Mouse (Mus musculus) heart, embryonic 14.5 days (tissue): ENCODE results near the gene Zan. TPM values are rescaled to one million over a fixed set of nuclear protein-coding genes. Genes with fewer than 3 reads are reported as not detected.

Experiments used
- ATAC-seq: fragments of 200-750 bp; cut with Nextera tagmentation; 2 replicates; pipeline ENCODE4 v1.8.0; 2017; ENCODE audit warnings: low read depth, moderate TSS enrichment; ENCODE audit not compliant: insufficient number of reproducible peaks, insufficient read depth, low FRiP score
- H3K27ac ChIP-seq, 2 experiments: fragments of 200-500 bp in 1 of 2; fragments of 300-500 bp in 1 of 2; sonication (generic) in 1 of 2; replicated peaks in 1 of 2; 2 replicates each; pipeline ENCODE4 v1.5.1; 2012 to 2014; ENCODE audit warnings: low read depth in 2 of 2, low read length in 2 of 2, control low read depth in 1 of 2, mild to moderate bottlenecking in 1 of 2, mixed read lengths in 1 of 2; ENCODE audit not compliant: control insufficient read depth in 1 of 2, insufficient read depth in 1 of 2
- H3K27me3 ChIP-seq: fragments of 300-500 bp; sonication (generic); 2 replicates; pipeline ENCODE4 v1.6.1; 2014; ENCODE audit warnings: mild to moderate bottlenecking, low read length, control low read depth; ENCODE audit not compliant: control insufficient read depth, insufficient read depth
- H3K36me3 ChIP-seq: fragments of 300-500 bp; sonication (generic); 2 replicates; pipeline ENCODE4 v1.6.1; 2014; ENCODE audit warnings: mild to moderate bottlenecking, control low read depth, low read length, mixed read lengths; ENCODE audit not compliant: control insufficient read depth, insufficient read depth
- H3K4me1 ChIP-seq, 2 experiments: fragments of 200-500 bp in 1 of 2; fragments of 300-500 bp in 1 of 2; sonication (generic) in 1 of 2; 2 replicates each; pipeline ENCODE4 v1.6.1; 2012 to 2014; ENCODE audit warnings: low read length in 2 of 2, control low read depth in 1 of 2, mixed read lengths in 1 of 2; ENCODE audit not compliant: control insufficient read depth in 2 of 2, insufficient read depth in 2 of 2
- H3K4me2 ChIP-seq: fragments of 300-500 bp; sonication (generic); 2 replicates; pipeline ENCODE4 v1.6.1; 2014; ENCODE audit warnings: mild to moderate bottlenecking, low read length
- H3K4me3 ChIP-seq, 2 experiments: fragments of 200-500 bp in 1 of 2; fragments of 300-500 bp in 1 of 2; sonication (generic) in 1 of 2; 2 replicates each; pipeline ENCODE4 v1.5.1; 2012 to 2014; ENCODE audit warnings: low read length in 2 of 2, mild to moderate bottlenecking in 2 of 2, control low read depth in 1 of 2, low read depth in 1 of 2, moderate library complexity in 1 of 2; ENCODE audit not compliant: control insufficient read depth in 1 of 2, insufficient read depth in 1 of 2
- H3K9ac ChIP-seq: fragments of 300-500 bp; sonication (generic); 2 replicates; pipeline ENCODE4 v1.6.1; 2014; ENCODE audit warnings: mild to moderate bottlenecking, low read length
- H3K9me3 ChIP-seq: fragments of 300-500 bp; sonication (generic); 2 replicates; pipeline ENCODE4 v1.6.1; 2016; ENCODE audit warnings: low read length, control low read depth; ENCODE audit not compliant: control insufficient read depth
- WGBS: fragments of 180-500 bp; shearing (Covaris S2); extraction: QIAGEN DNeasy Blood & Tissue Kit; methylation state at CpG from one replicate; pipeline ENCODE4 v1.1.7; 2014; 5-methylcytosine and 5-hydroxymethylcytosine counted together
- polyA plus RNA-seq: library from polyadenylated mRNA; unstranded; fragments of >200 nt; fragmentation: Nextera tagmentation; extraction: Ambion mirVana; gene quantifications from 2 replicates; pipeline ENCODE4 v1.2.1, GENCODE M21; 2014

Gene Zan
- polyA plus RNA-seq, 1 experiment from 2014 or later: 0.11 TPM

DNA sequence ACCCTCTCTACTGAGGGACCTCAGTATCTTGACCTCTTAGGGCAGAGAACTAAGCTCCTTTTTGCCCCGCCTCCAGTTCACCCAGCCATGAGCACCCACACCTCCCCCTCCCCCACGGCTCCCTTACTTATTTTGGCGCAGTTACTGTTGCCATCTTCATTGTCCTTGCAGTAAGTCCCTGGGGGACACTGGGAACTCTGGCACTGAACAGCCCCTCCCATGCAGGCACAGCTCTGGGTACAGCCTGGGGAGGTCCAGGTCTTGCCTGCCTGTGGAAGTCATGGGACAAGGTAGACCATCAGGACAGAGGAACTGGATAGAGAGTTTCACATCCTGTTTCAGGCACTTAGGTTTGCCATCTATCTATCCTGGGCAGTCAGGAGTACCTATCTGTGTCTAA is 66.8 kb downstream of the Zan start:
- no peaks in the 10 kb centered on the region for H3K27me3 ChIP-seq
- no peak overlapping the region for H3K4me3 ChIP-seq
- no peaks in the 10 kb centered on the region for H3K36me3 ChIP-seq
- no peak for ATAC-seq
- H3K4me1 ChIP-seq: no peaks in the 10 kb centered on the region
- 73% methylated on average over 3 of the region's 3 CpGs for WGBS
- no peak overlapping the region for H3K4me2 ChIP-seq
- H3K9ac ChIP-seq: no peak overlapping the region
- H3K9me3 ChIP-seq: no peaks in the 10 kb centered on the region
- H3K27ac ChIP-seq: no peak overlapping the region

- ATAC-seq: no peak
- Histone ChIP-seq H3K27me3 (no peaks in the 10 kb centered on the region), H3K9me3 (no peaks in the 10 kb centered on the region), H3K4me2 (no peak overlapping the region), H3K36me3 (no peaks in the 10 kb centered on the region), H3K9ac (no peak overlapping the region), H3K27ac (no peak overlapping the region), H3K4me3 (no peak overlapping the region), H3K4me1 (no peaks in the 10 kb centered on the region)
- 66% methylated on average over 6 of the region's 6 CpGs for WGBS
Measured at GRCm38 (mm10) chr5:137409451-137409850, 67.4 kb downstream of the Zan start.

- no peak overlapping the region for H3K9ac ChIP-seq
- H3K27me3 ChIP-seq: no peaks in the 10 kb centered on the region
- H3K27ac ChIP-seq: no peak overlapping the region
- no peak overlapping the region for H3K4me2 ChIP-seq
- no peaks in the 10 kb centered on the region for H3K9me3 ChIP-seq
- H3K36me3 ChIP-seq: no peaks in the 10 kb centered on the region
- ATAC-seq: no peak
- no peak overlapping the region for H3K4me3 ChIP-seq
- WGBS: 87% methylated on average over 2 of the region's 2 CpGs
- H3K4me1 ChIP-seq: no peaks in the 10 kb centered on the region
Measured at GRCm38 (mm10) chr5:137404081-137404480, 72.8 kb downstream of the Zan start.

DNA sequence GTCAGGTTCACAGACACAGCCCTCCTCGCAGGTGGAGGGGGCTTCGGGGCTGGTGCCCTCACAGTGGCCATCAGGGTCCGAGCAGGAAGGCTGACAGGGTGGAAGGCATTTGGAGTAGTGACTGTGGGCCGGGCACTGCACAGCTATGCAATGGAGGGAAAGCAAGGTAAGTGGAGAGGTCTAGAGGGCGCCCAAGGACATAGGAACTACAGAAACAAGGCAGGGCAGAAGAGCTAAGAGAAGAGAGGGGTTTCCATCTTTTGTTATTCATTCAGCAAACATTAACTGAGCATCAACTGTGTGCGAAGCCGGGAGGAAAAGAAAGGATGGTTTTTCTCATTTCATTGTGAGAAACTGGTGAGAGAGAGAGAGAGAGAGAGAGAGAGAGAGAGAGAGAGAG is 82.4 kb downstream of the Zan start:
- Histone ChIP-seq H3K4me3 (no peak overlapping the region), H3K9me3 (no peaks in the 10 kb centered on the region), H3K9ac (no peak overlapping the region), H3K4me2 (no peak overlapping the region), H3K4me1 (no peaks in the 10 kb centered on the region), H3K27ac (no peak overlapping the region), H3K27me3 (peaks cover 4% of the 10 kb centered on the region; the same call in 1 of the 2 replicates), H3K36me3 (no peaks in the 10 kb centered on the region)
- 37% methylated on average over 7 of the region's 7 CpGs for WGBS
- ATAC-seq: no peak

DNA sequence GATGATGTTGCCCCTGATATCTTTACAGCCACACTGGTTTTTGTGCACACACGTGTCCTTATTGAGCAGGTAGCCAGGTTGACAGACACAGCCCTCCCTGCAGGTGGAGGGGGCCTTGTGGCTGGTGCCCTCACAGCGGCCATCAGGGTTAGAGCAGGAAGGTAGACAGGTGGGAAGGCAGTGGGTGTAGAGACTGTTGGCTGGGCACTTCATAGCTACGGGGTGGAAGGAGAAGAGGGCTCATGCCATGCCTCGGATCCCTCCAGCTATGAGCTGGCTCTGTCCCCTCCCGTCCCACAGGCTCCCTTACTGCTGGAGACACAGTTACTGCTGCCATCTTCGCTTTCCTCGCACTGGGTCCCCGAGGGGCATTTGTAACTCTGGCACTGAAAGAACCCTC is 85.2 kb downstream of the Zan start:
- Histone ChIP-seq H3K9me3 (no peaks in the 10 kb centered on the region), H3K9ac (no peak overlapping the region), H3K4me2 (no peak overlapping the region), H3K27me3 (no peaks in the 10 kb centered on the region), H3K4me3 (no peak overlapping the region), H3K27ac (no peak overlapping the region), H3K4me1 (no peaks in the 10 kb centered on the region), H3K36me3 (no peaks in the 10 kb centered on the region)
- WGBS: 69% methylated on average over 8 of the region's 8 CpGs
- no peak for ATAC-seq

GRCm38 (mm10) chr5:137386712-137387111 is 90.2 kb downstream of the Zan start:
- no peaks in the 10 kb centered on the region for H3K4me1 ChIP-seq
- no peak overlapping the region for H3K4me3 ChIP-seq

DNA sequence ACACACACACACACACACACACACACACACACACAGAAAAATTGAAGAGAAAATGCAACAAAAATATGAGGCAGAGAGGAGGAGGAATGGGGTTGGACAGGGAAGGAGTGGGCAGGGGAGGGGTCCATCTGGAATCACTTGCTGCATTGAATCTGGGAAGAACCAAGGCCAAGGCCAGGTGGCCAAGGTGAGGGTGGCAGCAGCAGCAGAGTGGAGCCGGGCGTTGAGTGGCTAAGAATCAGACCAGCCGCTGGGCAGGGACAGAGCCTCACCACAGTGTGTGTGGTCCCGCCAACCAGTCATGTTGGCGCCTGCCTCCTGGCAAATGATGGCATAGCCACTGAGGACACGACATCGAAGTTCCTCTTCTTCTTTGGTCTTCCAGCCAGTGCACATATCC is 93.4 kb downstream of the Zan start:
- Histone ChIP-seq H3K4me3 (no peak overlapping the region), H3K9ac (no peak overlapping the region), H3K27ac (no peak overlapping the region), H3K36me3 (no peaks in the 10 kb centered on the region), H3K4me2 (no peak overlapping the region), H3K4me1 (no peaks in the 10 kb centered on the region; a peak in 1 of 4 replicates), H3K9me3 (no peaks in the 10 kb centered on the region), H3K27me3 (no peaks in the 10 kb centered on the region)
- ATAC-seq: no peak
- WGBS: 82% methylated on average over 7 of the region's 7 CpGs

More at GRCm38 (mm10) chr5:137386712-137387111, 90.2 kb downstream of the Zan start:
- Histone ChIP-seq H3K4me2 (no peak overlapping the region), H3K27me3 (no peaks in the 10 kb centered on the region), H3K27ac (no peak overlapping the region), H3K9me3 (no peaks in the 10 kb centered on the region), H3K36me3 (no peaks in the 10 kb centered on the region), H3K9ac (no peak overlapping the region)
- 83% methylated on average over 7 of the region's 7 CpGs for WGBS
- no peak for ATAC-seq

DNA sequence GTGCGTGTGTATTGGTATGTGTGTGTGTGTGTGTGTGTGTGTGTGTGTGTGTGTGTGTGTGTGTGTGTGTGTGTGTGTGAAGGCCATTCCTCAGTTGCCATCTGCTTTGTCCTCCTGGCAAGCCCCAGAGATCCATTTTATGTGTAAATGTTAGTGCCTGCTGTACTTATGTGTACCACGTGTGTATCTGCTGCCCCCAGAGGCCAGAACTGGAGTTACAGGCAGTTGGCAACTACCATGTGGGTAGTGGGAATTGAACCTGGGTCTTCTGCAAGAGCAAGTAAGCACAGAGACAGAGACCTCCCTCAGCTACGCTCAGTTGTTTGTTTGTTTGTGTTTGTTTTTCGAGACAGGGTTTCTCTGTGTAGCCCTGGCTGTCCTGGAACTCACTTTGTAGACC is 95.7 kb downstream of the Zan start:
- H3K9ac ChIP-seq: no peak overlapping the region
- H3K4me2 ChIP-seq: no peak overlapping the region
- no peaks in the 10 kb centered on the region for H3K36me3 ChIP-seq
- H3K27me3 ChIP-seq: no peaks in the 10 kb centered on the region
- no peak overlapping the region for H3K27ac ChIP-seq
- no peak for ATAC-seq
- H3K4me1 ChIP-seq: peaks cover 2 to 9% of the 10 kb centered on the region in 2 experiments
- no peaks in the 10 kb centered on the region for H3K9me3 ChIP-seq
- WGBS: 44% methylated on average over 4 of the region's 4 CpGs
- H3K4me3 ChIP-seq: no peak overlapping the region
